Mouse (Mus musculus): ENCODE data around the gene Hilpda.
A peak's percentile ranks its signal among the peaks of the same experiment; 100 is the strongest.

Hilpda gene

DNA sequence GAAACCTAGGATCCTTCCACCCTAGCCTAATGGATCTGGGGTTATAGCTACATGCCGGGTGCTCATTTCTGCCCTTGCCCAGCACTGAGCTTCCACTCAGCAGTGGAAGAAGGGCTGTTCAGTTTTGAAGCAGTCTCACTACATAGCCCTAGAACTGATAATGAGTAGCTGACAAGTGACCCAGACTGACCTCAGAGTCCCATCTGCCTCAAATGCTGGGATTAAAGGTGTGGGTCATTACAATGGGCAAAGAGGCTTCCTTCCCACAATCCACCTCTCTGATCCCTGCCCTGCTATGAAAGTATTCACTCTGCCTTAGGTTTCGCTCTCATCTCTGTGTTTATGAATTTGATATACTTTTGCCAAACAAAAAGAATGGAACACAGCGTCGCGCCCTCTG, 4.5 kb downstream of the Hilpda start:
- no peak for DNase-seq (ENCODE audit: low spot score in 2 of 2)

DNA sequence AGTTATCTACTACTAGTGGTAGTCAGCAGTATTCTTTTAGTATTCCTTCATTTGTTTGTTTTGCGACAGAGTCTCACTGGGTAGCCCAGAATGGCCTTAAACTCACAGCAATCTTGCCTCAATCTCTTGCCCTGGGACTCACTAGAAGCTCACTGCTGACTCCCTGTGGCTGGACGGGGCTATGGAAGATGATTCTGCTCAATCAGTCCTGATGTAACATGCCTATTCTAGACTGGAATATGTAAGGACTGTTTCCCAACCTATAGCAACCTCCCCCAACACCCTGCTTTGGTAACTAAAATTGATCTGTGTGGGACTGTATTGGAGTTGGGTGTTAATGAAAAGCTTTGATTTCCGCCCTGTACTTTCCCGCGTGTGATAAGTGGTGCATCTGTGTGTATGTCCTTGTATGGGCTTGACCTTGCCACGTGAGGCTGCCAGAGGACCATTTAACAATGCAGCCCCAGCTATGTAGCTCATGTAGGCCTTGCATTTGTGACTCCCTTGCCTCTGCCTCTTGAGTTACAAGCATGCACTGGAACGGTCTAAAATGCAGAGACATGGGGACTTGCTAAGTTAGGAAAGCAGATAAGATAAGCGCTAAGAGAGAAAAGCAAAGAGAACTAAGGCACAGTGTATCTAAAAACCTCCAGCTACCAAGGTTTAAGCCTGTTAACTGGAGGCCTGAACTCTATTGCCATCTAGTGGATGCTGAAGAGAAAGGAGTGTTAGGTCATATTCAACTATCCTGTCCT, 6.4 kb downstream of the Hilpda start:
- DNase-seq (ENCODE audit: low spot score in 2 of 2), result peak; percentile 47 to 60

DNA sequence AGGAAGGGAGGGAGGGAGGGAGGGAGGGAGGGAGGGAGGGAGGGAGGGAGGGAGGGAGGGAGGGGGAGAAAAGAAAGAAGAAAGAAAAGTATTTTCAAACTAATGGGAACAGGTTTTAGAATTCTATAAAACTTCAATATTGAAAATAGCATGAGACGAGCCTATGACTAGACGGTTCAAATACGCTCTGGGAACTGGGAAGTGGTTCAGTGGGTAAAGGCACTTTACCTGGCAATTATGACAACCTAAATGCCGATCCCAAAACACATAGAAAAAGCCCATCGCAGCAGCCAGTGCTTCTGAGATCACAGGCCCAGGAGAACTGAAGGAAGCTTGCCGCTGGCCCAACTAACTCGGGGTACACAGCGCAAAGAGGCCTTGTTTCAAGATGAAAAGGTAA, 7.0 kb downstream of the Hilpda start, which contains the start of gene Fam71f2:
Fam71f2 (plus strand) TSS at position 301 of the 400 bp plus-strand sequence.
- DNase-seq (ENCODE audit: low spot score in 2 of 2), result no peak

DNA sequence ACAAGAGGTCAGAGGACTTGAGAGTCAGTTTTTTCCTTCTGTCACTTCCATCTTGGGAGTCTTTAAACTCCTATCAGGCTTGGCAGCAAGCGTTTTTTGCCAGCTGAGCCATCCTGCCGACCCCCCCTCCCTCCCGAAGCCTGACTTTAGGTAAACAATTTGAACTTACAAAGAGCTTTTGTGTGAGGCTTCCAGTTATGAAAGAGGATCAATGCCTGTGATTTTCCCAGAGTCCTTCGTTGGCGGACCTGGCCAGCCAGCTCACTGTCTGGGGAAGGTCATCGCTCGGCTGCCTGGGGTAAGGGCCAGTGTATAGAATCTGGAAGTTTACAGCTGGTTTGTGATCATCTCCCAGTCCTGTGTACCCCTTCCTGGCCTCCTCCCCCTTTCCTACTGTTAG, 8.4 kb downstream of the Hilpda start:
- DNase-seq (ENCODE audit: low spot score in 2 of 2), result no peak

DNA sequence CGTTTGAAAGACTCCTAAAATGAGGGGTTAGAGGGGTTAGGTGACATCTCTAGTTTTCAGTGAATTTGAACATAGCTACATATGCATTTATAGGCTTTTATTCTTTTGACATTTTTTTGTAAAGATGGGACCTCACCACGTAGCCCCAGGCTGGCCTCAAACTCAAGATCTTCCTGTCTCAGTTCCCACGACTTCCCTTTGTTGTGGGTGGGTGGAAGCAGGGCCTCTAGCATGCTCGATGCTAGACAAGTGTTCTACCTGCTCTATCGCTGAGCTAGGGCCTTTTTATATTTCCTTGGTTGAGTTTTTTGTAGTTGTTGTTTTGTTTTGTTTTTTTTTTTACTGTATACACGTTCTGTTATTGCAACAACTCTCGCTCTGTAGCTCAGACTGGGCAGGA, 14.6 kb downstream of the Hilpda start:
- DNase-seq (ENCODE audit: low spot score in 2 of 2), result no peak

DNA sequence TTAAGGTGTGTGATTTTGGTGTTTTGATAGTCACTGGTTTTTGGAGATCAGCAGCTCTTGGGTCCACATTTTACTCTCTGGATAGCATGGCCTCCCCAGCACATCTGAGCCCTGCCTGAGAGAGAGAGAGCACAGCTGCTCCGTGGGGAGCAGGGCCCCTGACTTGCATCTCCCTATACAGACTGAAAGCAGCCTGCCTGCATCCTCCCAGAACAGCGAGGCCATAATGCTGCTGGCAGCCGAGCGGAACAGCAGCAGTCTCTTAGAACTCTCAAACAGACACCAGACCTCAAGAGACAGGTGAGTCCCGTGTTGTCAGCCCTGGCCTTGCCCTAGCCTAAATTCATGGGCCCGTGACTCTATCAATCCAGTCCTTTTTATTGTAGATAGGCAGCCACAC, 15.2 kb downstream of the Hilpda start:
- DNase-seq (ENCODE audit: low spot score in 2 of 2), result no peak

DNA sequence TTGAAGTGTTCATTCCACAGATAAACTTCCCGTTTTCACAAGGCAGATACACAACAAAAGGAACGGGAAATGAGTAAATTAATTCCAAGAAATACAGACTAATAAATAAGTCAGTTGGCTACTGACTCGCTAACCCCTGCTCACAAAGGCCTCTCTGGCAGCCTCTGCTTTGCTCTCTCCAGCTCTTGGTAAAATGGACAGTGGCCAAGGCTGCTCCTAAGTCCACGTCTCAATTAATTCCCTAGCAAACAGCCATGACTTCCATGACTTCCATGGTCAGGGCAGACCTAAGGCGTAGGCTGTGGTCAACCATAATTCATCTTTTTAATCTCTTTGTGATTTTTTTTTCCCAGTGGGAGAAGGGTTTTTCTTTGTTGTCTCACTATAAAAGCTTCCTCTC, 15.7 kb downstream of the Hilpda start:
- DNase-seq (ENCODE audit: low spot score in 2 of 2), result no peak

DNA sequence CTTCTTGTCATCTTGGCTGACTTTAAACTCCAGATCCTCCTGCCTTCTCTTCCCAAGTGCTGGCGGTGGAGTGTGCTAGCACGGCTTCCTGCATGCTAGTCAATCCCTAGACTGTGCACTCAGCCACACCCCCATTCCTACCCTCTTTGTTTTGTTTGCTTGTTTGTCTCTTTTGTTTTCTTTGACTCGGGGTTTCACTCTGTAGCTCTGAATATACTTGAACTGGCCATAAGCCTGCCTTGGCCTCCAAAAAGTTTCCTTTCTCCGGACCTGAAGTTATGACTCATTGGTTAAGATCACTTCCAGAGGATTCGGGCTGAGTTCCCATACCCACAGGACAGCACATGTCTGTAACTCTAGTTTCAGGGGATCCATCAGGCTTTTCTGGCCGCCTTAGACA, 16.4 kb downstream of the Hilpda start:
- DNase-seq (ENCODE audit: low spot score in 2 of 2), result no peak

DNA sequence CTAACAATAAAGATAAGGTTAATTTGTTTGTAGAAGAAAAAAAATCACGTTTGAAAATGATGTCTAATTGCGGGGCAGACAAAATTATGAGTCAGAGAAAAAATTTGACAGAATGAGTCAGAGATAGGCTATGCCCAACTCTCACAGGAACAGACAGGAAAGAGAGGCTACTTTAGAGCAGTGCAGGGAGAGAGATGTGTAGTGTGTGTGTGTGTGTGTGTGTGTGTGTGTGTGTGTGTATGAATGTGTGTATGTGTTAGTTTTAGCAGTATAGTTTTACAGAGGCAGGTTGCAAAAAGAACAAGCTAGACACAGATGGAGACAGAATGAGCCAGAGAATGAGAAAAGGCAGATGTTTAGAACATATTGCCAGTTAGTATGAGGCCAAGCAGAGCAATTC, 26.8 kb downstream of the Hilpda start:
- no peak for DNase-seq (ENCODE audit: low spot score in 2 of 2)

DNA sequence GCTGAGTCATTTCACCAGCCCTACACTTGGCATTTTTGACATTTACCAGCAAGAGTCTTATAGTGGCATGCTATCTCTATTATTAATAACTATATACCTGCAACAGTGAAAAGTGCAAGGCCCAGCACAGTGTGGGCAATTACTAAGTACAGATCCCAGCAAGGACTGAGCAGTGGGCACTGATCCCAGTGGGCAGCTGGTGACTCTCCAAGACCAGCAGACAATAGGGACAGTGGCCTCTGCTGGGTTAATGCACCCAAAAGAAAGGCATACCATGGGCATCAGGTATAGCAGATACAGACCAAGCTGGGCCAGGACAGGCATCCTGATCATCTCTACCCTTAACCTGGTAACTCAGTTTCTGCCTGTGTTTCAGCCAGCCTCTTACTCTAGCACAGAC, 31.0 kb downstream of the Hilpda start:
- no peak for DNase-seq (ENCODE audit: low spot score in 2 of 2)

DNA sequence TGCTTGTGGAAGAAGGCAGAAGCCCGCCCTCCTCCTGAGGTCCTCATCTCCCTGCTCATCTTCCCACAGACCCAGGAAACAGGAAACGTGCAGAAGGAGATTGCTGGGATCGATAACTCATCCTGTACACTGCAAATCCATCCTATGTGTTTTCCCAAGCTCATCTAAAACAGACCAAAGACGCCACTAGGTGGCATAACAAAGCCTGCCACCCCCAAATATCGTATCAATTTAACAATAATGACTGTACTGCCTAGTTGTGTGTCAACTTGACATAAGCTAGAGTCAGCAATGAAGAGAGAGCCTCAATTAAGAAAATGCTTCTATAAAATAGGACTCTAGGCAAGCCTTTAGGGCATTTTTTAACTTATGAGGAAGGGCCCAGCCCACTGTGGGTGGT, 31.4 kb downstream of the Hilpda start:
- no peak for DNase-seq (ENCODE audit: low spot score in 2 of 2)

DNA sequence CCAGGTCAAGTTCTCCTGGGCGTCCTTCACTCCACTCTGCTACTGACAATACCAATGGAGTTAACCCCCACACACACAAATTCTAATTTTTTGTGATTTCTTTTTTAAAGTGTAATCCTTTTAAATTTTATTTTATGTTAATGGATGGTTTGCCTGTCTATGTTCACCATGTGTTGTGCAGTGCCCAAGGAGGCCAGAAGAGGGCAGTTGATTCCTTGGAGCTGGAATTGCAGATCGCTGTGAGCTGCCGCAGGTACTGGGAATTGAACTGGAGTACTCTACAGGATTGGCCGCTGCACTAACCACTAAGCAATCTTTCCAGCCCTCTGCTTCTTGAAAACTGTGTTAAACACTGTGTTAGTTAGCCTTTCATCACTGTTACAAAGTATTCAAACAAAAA, 33.2 kb downstream of the Hilpda start:
- DNase-seq (ENCODE audit: low spot score in 2 of 2), result no peak

DNA sequence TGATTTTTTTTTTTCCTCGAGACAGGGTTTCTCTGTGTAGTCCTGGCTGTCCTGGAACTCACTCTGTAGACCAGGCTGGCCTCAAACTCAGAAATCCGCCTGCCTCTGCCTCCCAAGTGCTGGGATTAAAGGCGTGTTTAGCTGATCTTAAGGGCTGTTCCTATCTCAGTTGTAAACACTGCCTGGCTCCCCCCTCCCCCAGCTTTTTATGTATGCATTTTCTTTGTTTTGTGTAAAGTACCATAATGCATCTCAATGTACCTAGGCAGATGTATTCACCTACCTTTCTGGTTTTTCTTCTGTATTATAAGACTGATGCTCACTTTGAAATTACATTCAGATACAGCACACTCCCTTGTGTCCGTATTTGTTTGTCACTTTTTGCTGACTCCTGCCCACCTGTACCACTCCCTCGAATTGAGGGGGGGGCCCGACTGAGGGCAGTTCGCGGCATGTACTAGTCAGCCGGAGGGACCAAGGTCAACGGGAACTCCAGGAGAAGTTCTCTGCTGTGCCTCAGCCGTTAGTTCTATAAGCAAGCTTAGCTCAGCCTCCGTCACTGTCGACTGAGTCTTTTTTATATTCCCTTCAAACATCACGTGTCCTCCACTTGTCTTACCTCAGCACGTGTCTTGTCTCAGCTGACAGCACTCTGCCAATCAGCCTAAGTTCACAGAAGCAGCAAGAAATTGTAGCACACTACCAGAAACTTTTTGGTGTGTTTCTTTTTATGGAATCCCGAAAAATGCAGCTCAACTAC, 36.7 kb downstream of the Hilpda start:
- DNase-seq (ENCODE audit: low spot score in 2 of 2), result no peak

DNA sequence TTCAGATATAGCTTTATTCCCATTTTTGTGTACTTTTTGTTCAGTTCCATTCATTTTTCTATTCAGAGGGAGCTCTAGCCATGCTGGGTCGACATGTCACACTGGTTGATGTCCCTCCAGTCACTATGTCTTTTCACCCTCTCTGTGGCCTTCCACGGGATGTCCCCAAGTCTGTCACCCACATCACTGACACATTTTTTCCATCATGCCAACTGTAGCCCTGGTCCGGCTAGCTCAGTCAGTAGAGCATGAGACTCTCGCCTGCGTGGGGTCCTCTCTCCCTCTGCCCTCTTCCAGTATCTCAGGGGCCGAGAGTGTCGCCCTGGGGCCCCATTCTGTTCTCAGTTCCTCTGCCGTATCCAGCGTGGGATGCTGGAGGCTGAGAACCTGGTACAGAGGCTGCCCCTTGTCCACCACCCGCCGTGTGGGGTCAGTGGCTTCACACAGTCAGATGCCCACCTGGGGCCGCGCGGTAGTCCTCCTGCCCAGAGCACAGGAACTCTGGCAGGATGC, 41.5 kb downstream of the Hilpda start:
- DNase-seq (ENCODE audit: low spot score in 2 of 2), result no peak

DNA sequence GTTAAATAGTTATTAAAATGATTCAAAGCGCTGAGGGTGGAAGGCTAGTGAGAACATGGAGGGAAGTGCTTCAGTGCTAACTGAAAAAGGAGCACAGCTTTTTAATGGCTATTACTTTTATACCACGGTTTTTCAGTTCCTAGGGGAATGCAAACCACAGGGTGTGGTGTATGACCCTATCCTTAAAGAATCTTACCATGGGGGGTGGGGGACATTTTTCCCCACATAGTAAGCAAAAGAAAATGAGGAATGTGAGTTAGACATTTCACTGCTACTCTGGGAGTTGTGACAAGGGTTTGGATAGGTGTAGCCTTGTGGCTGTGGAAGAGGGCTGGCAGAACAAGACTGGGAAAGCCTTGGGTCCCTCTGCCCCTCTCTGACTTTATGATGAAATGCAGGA, 45.0 kb downstream of the Hilpda start:
- no peak for DNase-seq (ENCODE audit: low spot score in 2 of 2)

DNA sequence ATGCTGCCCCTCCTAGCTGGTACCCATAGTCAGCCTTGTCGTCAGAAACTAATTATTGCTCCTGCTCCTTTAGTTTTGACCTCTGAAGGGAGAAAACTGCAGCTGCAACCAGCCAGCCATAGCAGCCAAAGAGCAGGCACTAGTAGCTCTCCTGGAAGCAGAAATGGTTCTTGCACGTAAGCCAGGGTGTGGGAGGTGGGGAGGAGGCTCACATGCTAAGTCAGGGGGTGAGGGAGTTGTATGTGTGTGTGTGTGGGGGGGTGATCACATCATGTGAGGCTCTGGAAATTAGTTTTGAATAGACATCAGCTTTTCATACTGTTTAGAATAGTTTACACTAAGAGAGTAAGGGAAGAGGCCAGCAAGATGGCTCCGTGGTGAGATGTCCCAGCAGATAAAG, 45.7 kb downstream of the Hilpda start:
- DNase-seq (ENCODE audit: low spot score in 2 of 2), result no peak

DNA sequence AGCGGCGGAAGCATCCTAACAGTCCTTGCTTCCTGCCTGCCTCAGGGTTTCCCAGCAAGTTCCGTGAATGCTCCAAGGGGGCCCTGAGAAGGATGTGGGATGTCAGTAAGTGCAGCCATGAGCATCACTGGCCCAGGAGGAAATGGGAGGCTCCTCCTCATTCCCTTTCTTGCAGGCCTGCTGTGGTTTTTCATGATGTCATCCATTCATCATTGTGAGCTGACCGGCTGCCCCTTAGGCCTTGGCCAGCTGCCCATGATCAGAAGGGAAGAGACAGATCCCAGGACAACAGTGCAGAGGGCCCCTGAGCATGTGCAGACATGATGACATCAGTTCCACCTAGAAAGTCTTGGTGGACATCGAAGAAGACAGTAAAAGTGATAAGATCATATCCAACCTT, 46.6 kb downstream of the Hilpda start, which contains the start of gene Fam71f1:
Fam71f1 (plus strand) TSS at position 262 of the 400 bp plus-strand sequence.
- no peak for DNase-seq (ENCODE audit: low spot score in 2 of 2)

DNA sequence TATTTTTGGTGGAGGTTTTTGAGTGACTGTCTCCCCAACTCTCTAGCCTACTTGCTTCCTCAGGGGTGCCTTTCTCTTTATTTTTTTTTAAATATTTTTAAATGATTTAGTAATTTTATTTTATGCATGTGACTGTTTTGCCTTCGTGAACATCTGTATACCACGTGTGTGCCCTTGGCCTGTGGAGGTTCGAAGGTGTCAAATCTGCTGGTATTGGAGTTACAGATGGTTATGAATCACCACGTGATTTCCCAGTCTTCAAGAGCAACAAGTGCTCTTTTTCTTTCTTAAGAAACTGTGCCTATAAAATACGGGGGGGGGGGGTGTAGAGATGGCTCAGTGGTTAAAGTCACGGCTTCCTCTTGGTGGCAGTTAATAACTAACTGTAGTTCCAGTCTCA, 49.3 kb downstream of the Hilpda start:
- DNase-seq (ENCODE audit: low spot score in 2 of 2), result no peak

DNA sequence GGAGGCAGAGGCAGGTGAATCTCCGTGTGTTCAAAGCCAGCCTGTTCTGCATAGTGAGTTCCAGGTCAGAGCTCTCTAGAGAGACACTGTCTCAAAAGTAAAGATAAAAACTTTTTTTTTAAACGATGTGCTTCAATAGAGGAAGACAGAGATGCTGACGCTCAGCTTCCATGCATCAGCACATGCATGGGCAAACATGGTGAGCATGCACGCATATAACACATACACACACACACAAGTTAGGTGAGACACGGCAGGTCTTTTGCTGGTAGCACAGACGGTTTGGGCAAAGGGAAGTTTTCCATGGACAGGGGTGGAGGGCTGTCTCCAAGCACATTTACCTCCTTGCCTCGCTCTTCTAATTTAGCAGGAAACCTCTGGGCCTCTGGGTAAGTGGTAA, 49.9 kb downstream of the Hilpda start:
- no peak for DNase-seq (ENCODE audit: low spot score in 2 of 2)

DNA sequence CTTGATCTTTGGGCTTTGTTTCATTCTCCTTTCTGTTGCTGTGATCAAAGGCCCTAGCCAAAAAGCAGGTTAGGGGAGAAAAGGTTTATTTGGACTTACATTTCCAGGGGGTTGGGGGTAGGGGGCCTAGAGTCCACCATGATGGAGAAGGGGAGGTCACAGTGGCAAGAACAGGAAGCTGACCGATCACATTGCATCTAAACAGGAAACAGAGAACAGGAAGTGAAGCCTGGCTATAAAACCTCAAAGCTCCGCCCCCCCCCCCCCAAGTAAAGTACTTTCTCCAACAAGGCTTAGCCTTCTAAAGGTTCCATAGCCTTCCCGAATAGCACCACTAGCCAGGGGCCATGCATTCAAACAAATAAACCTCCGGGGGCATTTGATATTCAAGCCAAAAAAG, 50.4 kb downstream of the Hilpda start:
- no peak for DNase-seq (ENCODE audit: low spot score in 2 of 2)

Data from right cerebral cortex, postnatal 10 days (tissue).